Mouse (Mus musculus): ENCODE data around the gene Igdcc4. TPM values are rescaled to one million over a fixed set of nuclear protein-coding genes. Genes with fewer than 3 reads are reported as not detected.

The Igdcc4 gene
- polyA plus RNA-seq, 1 experiment from 2014 or later, result 27.3 TPM

DNA sequence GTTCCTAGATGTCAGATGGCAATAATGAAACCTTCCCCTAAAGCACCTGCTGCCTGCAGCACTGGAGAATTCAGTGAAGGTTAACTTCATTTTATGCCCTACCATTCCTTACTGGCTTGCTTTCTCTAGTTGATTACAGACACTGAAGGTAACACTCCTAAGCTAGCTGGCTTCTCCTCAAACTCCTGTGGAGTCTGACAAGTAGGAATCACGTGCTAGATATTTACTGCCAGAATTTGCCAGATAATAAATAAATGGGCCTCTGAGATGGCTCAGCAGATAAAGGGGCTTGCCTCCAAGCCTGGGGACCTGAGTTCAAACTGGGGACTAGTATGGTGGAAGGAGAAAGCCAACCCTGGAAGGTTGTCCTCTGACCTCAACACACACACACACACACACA, 14.5 kb upstream of the Igdcc4 start:
- 36% methylated on average over 1 of the region's 1 CpGs for WGBS

DNA sequence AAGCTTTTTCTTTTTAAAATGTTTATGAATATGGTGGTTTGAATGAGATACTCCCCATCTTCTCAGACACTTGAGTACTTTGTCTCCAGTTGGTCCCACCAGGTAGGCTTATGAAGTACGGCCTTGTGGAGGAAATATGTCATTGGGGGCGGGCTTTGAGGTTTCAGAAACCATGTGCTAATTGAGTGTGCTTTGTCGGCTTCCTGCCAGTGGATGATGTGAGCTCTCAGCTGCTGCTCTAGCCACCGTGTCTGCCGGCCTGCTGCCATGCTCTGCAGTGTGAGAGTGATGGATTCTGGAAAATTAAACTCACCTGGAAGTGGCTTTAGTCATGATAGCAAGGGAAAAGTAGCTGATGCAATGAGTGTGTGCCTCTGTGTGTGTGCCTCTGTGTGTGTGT, 13.8 kb upstream of the Igdcc4 start:
- no peaks in the 10 kb centered on the region for H3K9me3 ChIP-seq
- no peak overlapping the region for H3K4me2 ChIP-seq
- no peak overlapping the region for H3K27ac ChIP-seq
- no peaks in the 10 kb centered on the region for H3K4me1 ChIP-seq
- no peak overlapping the region for H3K4me3 ChIP-seq (replicated peaks)
- H3K36me3 ChIP-seq, result peaks cover 10% of the 10 kb centered on the region; the same call in 1 of the 2 replicates
- no peak for ATAC-seq (ENCODE audit: insufficient read depth, low FRiP score, low read depth)
- no peaks in the 10 kb centered on the region for H3K27me3 ChIP-seq (replicated peaks)
- WGBS, result 39% methylated on average over 5 of the region's 5 CpGs
- no peak overlapping the region for H3K9ac ChIP-seq

More for the DNA sequence above, 14.5 kb upstream of the Igdcc4 start:
- no peak for ATAC-seq (ENCODE audit: insufficient read depth, low FRiP score, low read depth)
- no peak overlapping the region for H3K4me3 ChIP-seq (replicated peaks)
- H3K27ac ChIP-seq, result no peak overlapping the region
- H3K27me3 ChIP-seq (replicated peaks), result no peaks in the 10 kb centered on the region
- no peaks in the 10 kb centered on the region for H3K9me3 ChIP-seq
- H3K4me1 ChIP-seq, result no peaks in the 10 kb centered on the region
- no peak overlapping the region for H3K4me2 ChIP-seq
- no peak overlapping the region for H3K9ac ChIP-seq
- H3K36me3 ChIP-seq, result peaks cover 14% of the 10 kb centered on the region; the same call in 1 of the 2 replicates

DNA sequence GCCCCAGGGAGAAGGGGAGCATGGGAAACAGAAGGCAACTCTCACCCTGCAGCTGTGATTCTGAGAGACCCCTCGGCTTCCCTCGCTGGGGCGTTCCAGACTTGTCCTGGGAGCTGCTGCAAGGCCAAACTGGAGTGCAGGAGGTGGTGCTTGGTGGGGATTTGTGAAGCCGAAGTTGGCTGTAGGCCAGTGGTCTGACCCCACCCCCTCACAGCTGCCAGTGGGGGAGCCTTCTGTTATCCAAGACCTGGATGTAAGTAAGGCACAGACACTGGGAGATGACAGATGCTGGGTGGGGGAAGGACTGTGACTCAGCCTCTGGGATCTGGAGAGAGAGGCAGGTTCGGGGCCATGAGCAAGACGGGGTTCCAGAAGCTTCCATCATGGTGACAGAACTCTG, 7.0 kb upstream of the Igdcc4 start:
- no peaks in the 10 kb centered on the region for H3K36me3 ChIP-seq
- H3K9me3 ChIP-seq, result no peaks in the 10 kb centered on the region
- 0 out of 2 replicates have a peak overlapping the region, but pooled peaks have one; percentile 14 for H3K4me2 ChIP-seq
- H3K27ac ChIP-seq, result peak overlapping the region; percentile 51; the same call in 1 of the 2 replicates
- WGBS, result 11% methylated on average over 6 of the region's 6 CpGs
- H3K4me3 ChIP-seq (replicated peaks), result no peak overlapping the region
- ATAC-seq (ENCODE audit: insufficient read depth, low FRiP score, low read depth), result peak; percentile 67; the same call in 1 of the 2 replicates
- peaks cover 9% of the 10 kb centered on the region for H3K4me1 ChIP-seq
- no peak overlapping the region for H3K9ac ChIP-seq
- no peaks in the 10 kb centered on the region for H3K27me3 ChIP-seq (replicated peaks)

- WGBS, result under 1% methylated on average over 39 of the region's 39 CpGs
- Histone ChIP-seq H3K4me2 (peak overlapping the region; percentile 95), H3K4me1 (peaks cover 25% of the 10 kb centered on the region), H3K36me3 (no peaks in the 10 kb centered on the region), H3K4me3 (replicated peaks) (peak overlapping the region; percentile 82), H3K9me3 (no peaks in the 10 kb centered on the region), H3K9ac (peak overlapping the region; percentile 82), H3K27me3 (replicated peaks) (no peaks in the 10 kb centered on the region), H3K27ac (peak overlapping the region; percentile 91)
- peak; percentile 80 for ATAC-seq (ENCODE audit: insufficient read depth, low FRiP score, low read depth)
Measured at GRCm38 (mm10) chr9:65101686-65102376, 545 bp downstream of the Igdcc4 start.

GRCm38 (mm10) chr9:65102377-65103172, 1.3 kb downstream of the Igdcc4 start:
- Histone ChIP-seq H3K36me3 (no peaks in the 10 kb centered on the region), H3K4me1 (peaks cover 31% of the 10 kb centered on the region), H3K4me2 (peak overlapping the region; percentile 95), H3K27ac (peak overlapping the region; percentile 91), H3K27me3 (replicated peaks) (no peaks in the 10 kb centered on the region), H3K4me3 (replicated peaks) (peak overlapping the region; percentile 82), H3K9me3 (no peaks in the 10 kb centered on the region), H3K9ac (peak overlapping the region; percentile 82; the same call in 1 of the 2 replicates)
- peak; percentile 56 for ATAC-seq (ENCODE audit: insufficient read depth, low FRiP score, low read depth)
- WGBS, result 3% methylated on average over 36 of the region's 36 CpGs

- 33% methylated on average over 8 of the region's 8 CpGs for WGBS
- Histone ChIP-seq H3K27me3 (replicated peaks) (no peaks in the 10 kb centered on the region), H3K4me3 (replicated peaks) (peak overlapping the region; percentile 82), H3K36me3 (no peaks in the 10 kb centered on the region), H3K27ac (peak overlapping the region; percentile 91), H3K9ac (peak overlapping the region; percentile 45; the same call in 1 of the 2 replicates), H3K9me3 (no peaks in the 10 kb centered on the region), H3K4me1 (peaks cover 36% of the 10 kb centered on the region), H3K4me2 (peak overlapping the region; percentile 95)
- ATAC-seq (ENCODE audit: insufficient read depth, low FRiP score, low read depth), result no peak
Measured at GRCm38 (mm10) chr9:65103173-65103752, 2.0 kb downstream of the Igdcc4 start.

DNA sequence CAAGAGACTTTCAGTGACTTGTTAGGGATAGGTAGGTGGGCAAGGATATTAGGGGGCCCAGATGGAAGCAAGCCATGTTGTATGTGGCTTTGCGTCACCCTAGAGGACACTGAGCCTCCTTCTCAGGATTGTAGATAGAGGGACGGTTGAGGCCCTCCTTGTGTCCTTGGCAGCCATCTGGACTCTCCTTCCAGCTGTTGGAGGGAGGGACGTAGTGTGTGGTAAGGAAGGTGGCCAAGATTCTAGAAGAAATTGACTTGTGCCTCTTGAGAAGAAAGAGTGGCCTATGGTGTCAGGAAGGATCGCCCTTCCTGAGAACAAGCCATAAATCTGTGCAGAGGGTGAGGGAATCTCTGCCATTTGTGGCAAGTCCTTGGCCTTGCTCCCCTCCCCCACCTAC, 5.5 kb downstream of the Igdcc4 start:
- Histone ChIP-seq H3K27me3 (replicated peaks) (no peaks in the 10 kb centered on the region), H3K9ac (no peak overlapping the region), H3K4me3 (replicated peaks) (no peak overlapping the region), H3K4me2 (no peak overlapping the region), H3K27ac (peak overlapping the region; percentile 42; the same call in 1 of the 2 replicates), H3K4me1 (peaks cover 56% of the 10 kb centered on the region), H3K36me3 (no peaks in the 10 kb centered on the region), H3K9me3 (no peaks in the 10 kb centered on the region)
- WGBS, result 71% methylated on average over 4 of the region's 4 CpGs
- no peak for ATAC-seq (ENCODE audit: insufficient read depth, low FRiP score, low read depth)

DNA sequence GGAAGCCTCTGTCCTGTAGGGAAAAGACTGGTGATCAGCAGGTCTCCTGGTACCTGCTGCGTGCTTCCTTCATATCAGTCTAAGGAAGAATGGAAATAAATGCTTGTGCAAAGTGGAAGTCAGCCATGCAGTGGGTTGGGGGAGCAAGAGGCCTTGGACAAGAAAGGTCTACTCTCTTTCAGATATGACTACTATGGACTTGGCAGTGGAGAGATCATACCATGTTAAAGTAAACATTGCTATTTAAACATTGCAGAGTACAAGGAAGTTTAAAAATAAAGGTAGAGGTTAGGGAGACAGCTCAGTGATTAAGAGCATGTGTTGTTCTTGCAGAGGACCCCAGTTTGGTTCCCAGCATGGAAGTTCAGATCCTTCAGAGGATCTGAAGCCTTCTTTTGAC, 6.6 kb downstream of the Igdcc4 start:
- Histone ChIP-seq H3K9ac (no peak overlapping the region), H3K27ac (peak overlapping the region; percentile 86; the same call in 1 of the 2 replicates), H3K27me3 (replicated peaks) (no peaks in the 10 kb centered on the region), H3K36me3 (no peaks in the 10 kb centered on the region), H3K9me3 (no peaks in the 10 kb centered on the region), H3K4me3 (replicated peaks) (no peak overlapping the region), H3K4me1 (peaks cover 58% of the 10 kb centered on the region), H3K4me2 (no peak overlapping the region)
- 53% methylated on average over 1 of the region's 1 CpGs for WGBS
- peak; percentile 64 for ATAC-seq (ENCODE audit: insufficient read depth, low FRiP score, low read depth)

- Histone ChIP-seq H3K36me3 (peaks cover 10% of the 10 kb centered on the region), H3K9ac (no peak overlapping the region), H3K4me2 (peak overlapping the region; percentile 47), H3K27me3 (replicated peaks) (no peaks in the 10 kb centered on the region), H3K9me3 (no peaks in the 10 kb centered on the region), H3K4me3 (replicated peaks) (0 out of 2 replicates have a peak overlapping the region, but pooled peaks have one; percentile 10), H3K27ac (peak overlapping the region; percentile 86), H3K4me1 (peaks cover 52% of the 10 kb centered on the region)
- WGBS, result 20% methylated on average over 24 of the region's 24 CpGs
- peak; percentile 51; the same call in 1 of the 2 replicates for ATAC-seq (ENCODE audit: insufficient read depth, low FRiP score, low read depth)
Measured at GRCm38 (mm10) chr9:65109132-65110072, 8.1 kb downstream of the Igdcc4 start.

DNA sequence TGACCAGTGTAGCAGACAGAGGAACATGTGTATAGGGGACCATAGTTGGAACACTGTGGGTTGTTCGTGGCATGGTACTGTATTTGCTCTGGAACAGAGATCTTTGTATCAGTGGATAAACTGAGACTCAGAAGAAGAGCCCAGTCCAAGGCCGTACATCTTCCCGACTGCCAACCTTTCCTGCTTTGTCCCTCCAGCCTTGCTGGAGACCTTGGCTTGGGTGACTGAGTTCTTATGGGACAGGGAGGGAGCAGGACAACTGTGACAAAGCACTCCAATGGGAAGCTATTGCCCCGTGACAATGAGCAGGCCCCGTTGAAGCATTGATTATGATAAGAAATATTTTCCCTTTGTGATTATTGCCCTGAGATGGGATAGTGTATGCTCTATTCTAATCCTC, 10.4 kb downstream of the Igdcc4 start:
- Histone ChIP-seq H3K27me3 (replicated peaks) (no peaks in the 10 kb centered on the region), H3K4me2 (no peak overlapping the region), H3K4me3 (replicated peaks) (no peak overlapping the region), H3K9me3 (no peaks in the 10 kb centered on the region), H3K36me3 (peaks cover 13% of the 10 kb centered on the region), H3K9ac (no peak overlapping the region), H3K4me1 (peaks cover 40% of the 10 kb centered on the region), H3K27ac (no peak overlapping the region)
- ATAC-seq (ENCODE audit: insufficient read depth, low FRiP score, low read depth), result no peak
- WGBS, result 85% methylated on average over 5 of the region's 5 CpGs

DNA sequence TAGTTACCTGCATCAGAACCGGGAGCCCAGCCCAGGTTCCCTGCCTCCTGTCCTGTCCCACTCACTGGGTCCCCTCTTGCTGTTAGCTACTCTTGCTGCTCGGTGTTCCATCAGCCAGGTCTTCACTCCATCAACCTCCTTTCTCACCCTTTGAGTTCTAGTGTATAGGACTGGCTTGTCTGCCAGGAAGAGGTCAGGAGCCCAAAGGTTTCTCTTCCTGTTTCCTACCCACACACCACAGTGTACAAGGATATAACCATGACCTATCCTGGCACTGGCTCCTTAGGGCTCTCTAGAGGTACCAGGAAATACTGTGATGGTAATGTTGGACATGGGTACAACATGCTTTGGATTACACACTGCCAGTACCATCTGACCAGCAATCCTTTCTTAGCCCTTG, 12.4 kb downstream of the Igdcc4 start:
- Histone ChIP-seq H3K27ac (no peak overlapping the region), H3K9ac (no peak overlapping the region), H3K4me1 (peaks cover 23% of the 10 kb centered on the region), H3K4me2 (no peak overlapping the region), H3K27me3 (replicated peaks) (no peaks in the 10 kb centered on the region), H3K36me3 (peaks cover 19% of the 10 kb centered on the region), H3K9me3 (no peaks in the 10 kb centered on the region), H3K4me3 (replicated peaks) (no peak overlapping the region)
- WGBS, result 90% methylated on average over 2 of the region's 2 CpGs
- no peak for ATAC-seq (ENCODE audit: insufficient read depth, low FRiP score, low read depth)
